Mouse (Mus musculus) heart, postnatal 10 days (tissue): ENCODE results near the gene C1qa. TPM values are rescaled to one million over a fixed set of nuclear protein-coding genes. Genes with fewer than 3 reads are reported as not detected.

Experiments
- DNase-seq, 2 experiments: peaks; one replicate each; pipeline ENCODE4 v3.0.0; 2021
- intact Hi-C: fragments of 180-260 bp; cut with DNase I; formaldehyde crosslinking; loops from one replicate; pipeline ENCODE4 v1.15.1; 2025
- total RNA-seq, 2 experiments: library from RNA; stranded (reverse); gene quantifications; 2 replicates each; pipeline ENCODE4 v1.2.3; 2021

C1qa gene
- total RNA-seq, 2 experiments from 2014 or later: 25.2 to 28.0 TPM

GRCm38 (mm10) chr4:136907033-136907432 lies 8.4 kb upstream of the C1qa start:
- intact Hi-C loops: loop anchor here (1.0 to 10.0 kb wide), 3 partner anchors 74 to 378 kb away; no protein-coding TSS in a partner anchor
- peak; percentile 62 to 80 for DNase-seq

- DNase-seq: no peak
- intact Hi-C loops: loop anchor here (10.0 kb wide), 1 partner anchor 380 kb away; no protein-coding TSS in a partner anchor
These were observed 6.3 kb upstream of the C1qa start for GRCm38 (mm10) chr4:136904767-136905539.

GRCm38 (mm10) chr4:136899154-136899553 lies 551 bp upstream of the C1qa start:
- intact Hi-C loops: no loop called here
- DNase-seq: no peak

GRCm38 (mm10) chr4:136898084-136898598 lies 462 bp downstream of the C1qa start:
- no peak for DNase-seq
- intact Hi-C loops: no loop called here

- intact Hi-C loops: no loop called here
- DNase-seq: no peak
These were observed 2.1 kb downstream of the C1qa start for GRCm38 (mm10) chr4:136896461-136896860.

GRCm38 (mm10) chr4:136895861-136896260 lies 2.7 kb downstream of the C1qa start:
- intact Hi-C loops: no loop called here
- no peak for DNase-seq

GRCm38 (mm10) chr4:136894821-136895220 lies 3.8 kb downstream of the C1qa start:
- intact Hi-C loops: loop anchor here (1.0 kb wide), 1 partner anchor 177 kb away; no protein-coding TSS in a partner anchor
- DNase-seq: no peak

GRCm38 (mm10) chr4:136893691-136894543 lies 4.7 kb downstream of the C1qa start:
- intact Hi-C loops: loop anchor here (1.0 kb wide), 1 partner anchor 178 kb away; no protein-coding TSS in a partner anchor
- peak; percentile 42 to 46 for DNase-seq

- intact Hi-C loops: no loop called here
- DNase-seq: peak in 1 of 2 experiments; percentile 24
These were observed 5.8 kb downstream of the C1qa start, which contains the start of gene C1qc for GRCm38 (mm10) chr4:136892811-136893210. C1qc (minus strand) TSS chr4:136893065.

- intact Hi-C loops: no loop called here
- DNase-seq: no peak
These were observed 6.2 kb downstream of the C1qa start for GRCm38 (mm10) chr4:136892371-136892770.

GRCm38 (mm10) chr4:136891115-136891514 lies 7.5 kb downstream of the C1qa start:
- DNase-seq: no peak
- intact Hi-C loops: no loop called here

GRCm38 (mm10) chr4:136889981-136890380 lies 8.6 kb downstream of the C1qa start:
- DNase-seq: no peak
- intact Hi-C loops: no loop called here

- intact Hi-C loops: no loop called here
- DNase-seq: no peak
These were observed 10.9 kb downstream of the C1qa start for GRCm38 (mm10) chr4:136887714-136888113.

- no peak for DNase-seq
- intact Hi-C loops: no loop called here
These were observed 12.5 kb downstream of the C1qa start, which contains the start of gene C1qb for GRCm38 (mm10) chr4:136886101-136886500. C1qb (minus strand) TSS chr4:136886187.

- intact Hi-C loops: no loop called here
- no peak for DNase-seq
These were observed 20.0 kb downstream of the C1qa start for GRCm38 (mm10) chr4:136878601-136879000.

GRCm38 (mm10) chr4:136878171-136878570 lies 20.4 kb downstream of the C1qa start:
- intact Hi-C loops: no loop called here
- DNase-seq: no peak

GRCm38 (mm10) chr4:136876971-136877370 lies 21.6 kb downstream of the C1qa start:
- intact Hi-C loops: no loop called here
- DNase-seq: peak; percentile 26 to 63

- intact Hi-C loops: no loop called here
- DNase-seq: no peak
These were observed 23.6 kb downstream of the C1qa start for GRCm38 (mm10) chr4:136875012-136875411.

- DNase-seq: no peak
- intact Hi-C loops: no loop called here
These were observed 30.2 kb downstream of the C1qa start for GRCm38 (mm10) chr4:136868371-136868770.

- no peak for DNase-seq
- intact Hi-C loops: no loop called here
These were observed 30.8 kb downstream of the C1qa start for GRCm38 (mm10) chr4:136867690-136868345.

GRCm38 (mm10) chr4:136865531-136865930 lies 33.1 kb downstream of the C1qa start:
- intact Hi-C loops: no loop called here
- no peak for DNase-seq
